Mouse (Mus musculus) liver, postnatal 0 days (tissue): ENCODE measurements at regions not wholly inside any gene's neighbourhood (a gene's known extent, or its start where the extent isn't known, plus 50 kb on each side); places are given as distances from the start of the nearest gene placed in this dataset.

ENCODE experiments used
- ATAC-seq: fragments of 200-750 bp; cut with Nextera tagmentation; 2 replicates; pipeline ENCODE4 v1.8.0; 2017; ENCODE audit warnings: mild to moderate bottlenecking, moderate library complexity
- DNase-seq: peaks from one replicate; pipeline ENCODE4 v3.0.0-alpha.2; 2016
- H3K27ac ChIP-seq: fragments of 300-500 bp; sonication (generic); 2 replicates; pipeline ENCODE4 v1.5.1; 2014; ENCODE audit warnings: antibody characterized with exemption, moderate library complexity, mild to moderate bottlenecking, low read depth
- H3K27me3 ChIP-seq: fragments of 300-500 bp; sonication (generic); 2 replicates; pipeline ENCODE4 v1.6.1; 2014; ENCODE audit warnings: low read length, control low read depth, mixed read lengths; ENCODE audit not compliant: insufficient read depth
- H3K36me3 ChIP-seq: fragments of 300-500 bp; sonication (generic); replicated peaks from 2 replicates; pipeline ENCODE4 v1.6.1; 2014; ENCODE audit warnings: mild to moderate bottlenecking, control low read depth, low read length, moderate library complexity, mixed read lengths; ENCODE audit not compliant: insufficient read depth
- H3K4me1 ChIP-seq: fragments of 300-500 bp; sonication (generic); 2 replicates; pipeline ENCODE4 v1.6.1; 2014; ENCODE audit warnings: antibody characterized with exemption, mild to moderate bottlenecking, control low read depth; ENCODE audit not compliant: insufficient read depth
- H3K4me2 ChIP-seq: fragments of 300-500 bp; sonication (generic); 2 replicates; pipeline ENCODE4 v1.6.1; 2014; ENCODE audit warnings: low read depth, mild to moderate bottlenecking, low read length, moderate library complexity, mixed read lengths
- H3K4me3 ChIP-seq: fragments of 300-500 bp; sonication (generic); 2 replicates; pipeline ENCODE4 v1.5.1; 2014; ENCODE audit warnings: low read depth, low read length
- H3K9ac ChIP-seq: fragments of 300-500 bp; sonication (generic); replicated peaks from 2 replicates; pipeline ENCODE4 v1.6.1; 2014; ENCODE audit warnings: mild to moderate bottlenecking, moderate library complexity
- H3K9me3 ChIP-seq: fragments of 300-500 bp; sonication (generic); 2 replicates; pipeline ENCODE4 v1.6.1; 2016; ENCODE audit warnings: mild to moderate bottlenecking, control low read depth, low read length, mixed read lengths
- CTCF ChIP-seq: sonication (generic); IDR thresholded peaks from 2 replicates; pipeline ENCODE4 v1.5.1; 2016; ENCODE audit warnings: antibody characterized with exemption, low read depth
- EP300 ChIP-seq: IDR thresholded peaks from 2 replicates; pipeline ENCODE4 v1.6.1; 2016; ENCODE audit warnings: antibody characterized with exemption, low read depth, mild to moderate bottlenecking
- WGBS: fragments of 180-500 bp; shearing (Covaris S2); extraction: QIAGEN DNeasy Blood & Tissue Kit; methylation state at CpG from one replicate; pipeline ENCODE4 v1.1.7; 2014; ENCODE audit not compliant: insufficient replicate concordance; 5-methylcytosine and 5-hydroxymethylcytosine counted together

GRCm38 (mm10) chr3:21638886-21639285 is 437.6 kb upstream of the Tbl1xr1 start:
- 75% methylated on average over 5 of the region's 5 CpGs for WGBS
- Histone ChIP-seq H3K36me3 (no peaks in the 10 kb centered on the region), H3K4me3 (no peak overlapping the region), H3K27me3 (no peaks in the 10 kb centered on the region), H3K4me1 (peaks cover 4% of the 10 kb centered on the region; the same call in 1 of the 2 replicates), H3K27ac (no peak overlapping the region), H3K9ac (no peak overlapping the region), H3K4me2 (no peak overlapping the region), H3K9me3 (no peaks in the 10 kb centered on the region)
- ATAC-seq, result no peak
- DNase-seq, result no peak
- TF ChIP-seq EP300, result no peak
- no peak for TF ChIP-seq CTCF

- Histone ChIP-seq H3K9me3 (no peaks in the 10 kb centered on the region), H3K4me3 (no peak overlapping the region), H3K27ac (no peak overlapping the region), H3K4me2 (no peak overlapping the region), H3K27me3 (no peaks in the 10 kb centered on the region), H3K36me3 (no peaks in the 10 kb centered on the region), H3K4me1 (peaks cover 4% of the 10 kb centered on the region; the same call in 1 of the 2 replicates), H3K9ac (no peak overlapping the region)
- WGBS, result 32% methylated on average over 5 of the region's 5 CpGs
- TF ChIP-seq CTCF (no peak), EP300 (no peak)
- no peak for ATAC-seq
- no peak for DNase-seq
These were observed 436.9 kb upstream of the Tbl1xr1 start for GRCm38 (mm10) chr3:21639576-21639975.

GRCm38 (mm10) chr3:21644086-21644485 is 432.4 kb upstream of the Tbl1xr1 start:
- Histone ChIP-seq H3K4me1 (peaks cover 4% of the 10 kb centered on the region; the same call in 1 of the 2 replicates), H3K27ac (no peak overlapping the region), H3K4me3 (no peak overlapping the region), H3K36me3 (no peaks in the 10 kb centered on the region), H3K9me3 (no peaks in the 10 kb centered on the region), H3K4me2 (no peak overlapping the region), H3K9ac (no peak overlapping the region), H3K27me3 (no peaks in the 10 kb centered on the region)
- WGBS, result 54% methylated on average over 2 of the region's 2 CpGs
- no peak for TF ChIP-seq EP300
- no peak for TF ChIP-seq CTCF
- DNase-seq, result no peak
- no peak for ATAC-seq

GRCm38 (mm10) chr3:21645268-21645667 is 431.2 kb upstream of the Tbl1xr1 start:
- Histone ChIP-seq H3K9ac (no peak overlapping the region), H3K36me3 (no peaks in the 10 kb centered on the region), H3K27ac (no peak overlapping the region), H3K4me3 (no peak overlapping the region), H3K4me1 (no peaks in the 10 kb centered on the region), H3K9me3 (no peaks in the 10 kb centered on the region), H3K27me3 (no peaks in the 10 kb centered on the region), H3K4me2 (no peak overlapping the region)
- WGBS, result 44% methylated on average over 1 of the region's 1 CpGs
- DNase-seq (no peak), ATAC-seq (no peak)
- no peak for TF ChIP-seq CTCF
- TF ChIP-seq EP300, result no peak

- H3K4me2 ChIP-seq, result no peak overlapping the region; the same call in 1 of the 2 replicates
- H3K9ac ChIP-seq, result no peak overlapping the region
- H3K36me3 ChIP-seq, result no peaks in the 10 kb centered on the region
- DNase-seq (no peak), ATAC-seq (no peak)
- TF ChIP-seq CTCF (no peak), EP300 (no peak)
- H3K9me3 ChIP-seq, result no peaks in the 10 kb centered on the region
- H3K27ac ChIP-seq, result no peak overlapping the region
- no peak overlapping the region for H3K4me3 ChIP-seq
- H3K27me3 ChIP-seq, result no peaks in the 10 kb centered on the region
- H3K4me1 ChIP-seq, result no peaks in the 10 kb centered on the region
- 58% methylated on average over 8 of the region's 8 CpGs for WGBS
These were observed 426.5 kb upstream of the Tbl1xr1 start for GRCm38 (mm10) chr3:21649885-21650469.

GRCm38 (mm10) chr3:21655301-21655700 is 421.2 kb upstream of the Tbl1xr1 start:
- DNase-seq (no peak), ATAC-seq (no peak)
- Histone ChIP-seq H3K4me1 (no peaks in the 10 kb centered on the region), H3K27ac (no peak overlapping the region), H3K27me3 (no peaks in the 10 kb centered on the region), H3K4me3 (no peak overlapping the region), H3K9ac (no peak overlapping the region), H3K9me3 (peaks cover 4% of the 10 kb centered on the region; the same call in 1 of the 2 replicates), H3K4me2 (no peak overlapping the region), H3K36me3 (no peaks in the 10 kb centered on the region)
- 70% methylated on average over 2 of the region's 2 CpGs for WGBS
- TF ChIP-seq CTCF, result no peak
- no peak for TF ChIP-seq EP300
